ENCODE assay signal across 8 mouse cellular contexts in genomic region chr4:126203336-126203895, GRCm38 (mm10). TPM values are rescaled to one million over a fixed set of nuclear protein-coding genes. Genes with fewer than 3 reads are reported as not detected.
DNase-seq lines count a peak whose midpoint lies in the region; ATAC-seq lines count a peak whose summit lies in the region.

No protein-coding gene starts in this region.

- peak overlapping the region; percentile 51 to 69; a peak in 3 of 4 replicates for H3K4me3 ChIP-seq in heart, embryonic 14.5 days (ENCODE audit: control insufficient read depth in 1 of 2, insufficient read depth in 1 of 2, low read depth in 1 of 2, low read length in 2 of 2)
- peak overlapping the region; percentile 76; the same call in 1 of the 2 replicates for H3K4me3 ChIP-seq in hindbrain, embryonic 11.5 days (ENCODE audit: low read depth, low read length)
- peak overlapping the region; percentile 70 for H3K4me3 ChIP-seq in midbrain, embryonic 13.5 days (replicated peaks)

- peak overlapping the region; percentile 74 for H3K9ac ChIP-seq in heart, embryonic 14.5 days (ENCODE audit: low read length)
- peak overlapping the region; percentile 56 for H3K9ac ChIP-seq in hindbrain, embryonic 11.5 days (ENCODE audit: low read depth, low read length)
- peak overlapping the region; percentile 85 for H3K9ac ChIP-seq in midbrain, embryonic 13.5 days (replicated peaks)

- peak overlapping the region; percentile 71 for H3K4me2 ChIP-seq in heart, embryonic 14.5 days (ENCODE audit: low read length)
- H3K4me2 ChIP-seq in hindbrain, embryonic 11.5 days (replicated peaks; ENCODE audit: low read depth, low read length): peak overlapping the region; percentile 37
- peak overlapping the region; percentile 57 for H3K4me2 ChIP-seq in midbrain, embryonic 13.5 days (replicated peaks)

- H3K27me3 ChIP-seq in heart, embryonic 14.5 days (ENCODE audit: control insufficient read depth, insufficient read depth, low read length): no peaks in the 10 kb centered on the region
- H3K27me3 ChIP-seq in hindbrain, embryonic 11.5 days (ENCODE audit: control insufficient read depth, insufficient read depth, low read length): no peaks in the 10 kb centered on the region
- H3K27me3 ChIP-seq in midbrain, embryonic 13.5 days: no peaks in the 10 kb centered on the region

- peaks cover 9% of the 10 kb centered on the region; the same call in 1 of the 2 replicates for H3K36me3 ChIP-seq in heart, embryonic 14.5 days (ENCODE audit: control insufficient read depth, insufficient read depth, low read length)
- H3K36me3 ChIP-seq in hindbrain, embryonic 11.5 days (ENCODE audit: control insufficient read depth, insufficient read depth, low read length): no peaks in the 10 kb centered on the region
- H3K36me3 ChIP-seq in midbrain, embryonic 13.5 days: no peaks in the 10 kb centered on the region

- peak overlapping the region; percentile 96 to 98 for H3K27ac ChIP-seq in heart, embryonic 14.5 days (replicated peaks in 1 of 2; ENCODE audit: control insufficient read depth in 1 of 2, insufficient read depth in 1 of 2, low read depth in 2 of 2, low read length in 2 of 2)
- peak overlapping the region; percentile 68; the same call in 1 of the 2 replicates for H3K27ac ChIP-seq in hindbrain, embryonic 11.5 days (ENCODE audit: low read depth, low read length)
- H3K27ac ChIP-seq in midbrain, embryonic 13.5 days: peak overlapping the region; percentile 95

- 79% methylated on average over 10 of the region's 10 CpGs for WGBS in heart, embryonic 14.5 days
- WGBS in hindbrain, embryonic 11.5 days: 72% methylated on average over 10 of the region's 10 CpGs
- 76% methylated on average over 10 of the region's 10 CpGs for WGBS in midbrain, embryonic 13.5 days

- DNase-seq in heart, postnatal 4 days: no peak
- DNase-seq in MN1 (ENCODE audit: low spot score): peak; percentile 18
- DNase-seq in hindbrain, embryonic 11.5 days (ENCODE audit: low spot score): no peak
- no peak for DNase-seq in adrenal gland, adult (ENCODE audit: inconsistent age in 2 of 2, low spot score in 1 of 2)
- no peak for DNase-seq in layer of hippocampus, adult 11-12 months (ENCODE audit: low spot score)
- no peak for DNase-seq in left cerebral cortex, adult 11 months (ENCODE audit: low spot score)

- peaks cover 10 to 37% of the 10 kb centered on the region in 2 experiments for H3K4me1 ChIP-seq in heart, embryonic 14.5 days (ENCODE audit: control insufficient read depth in 2 of 2, insufficient read depth in 2 of 2, low read length in 2 of 2)
- H3K4me1 ChIP-seq in hindbrain, embryonic 11.5 days (replicated peaks; ENCODE audit: control insufficient read depth, insufficient read depth, low read length): no peaks in the 10 kb centered on the region; the same call in 1 of the 2 replicates
- H3K4me1 ChIP-seq in midbrain, embryonic 13.5 days (replicated peaks): peaks cover 32% of the 10 kb centered on the region

- ATAC-seq in heart, embryonic 14.5 days (ENCODE audit: insufficient number of reproducible peaks, insufficient read depth, low FRiP score, low read depth): no peak
- ATAC-seq in hindbrain, embryonic 11.5 days (ENCODE audit: low FRiP score): no peak
- ATAC-seq in midbrain, embryonic 13.5 days: no peak

- no peaks in the 10 kb centered on the region for H3K9me3 ChIP-seq in heart, embryonic 14.5 days (ENCODE audit: control insufficient read depth, low read length)
- H3K9me3 ChIP-seq in hindbrain, embryonic 11.5 days (ENCODE audit: control insufficient read depth, low read length): no peaks in the 10 kb centered on the region
- H3K9me3 ChIP-seq in midbrain, embryonic 13.5 days: no peaks in the 10 kb centered on the region

RNA-seq across cellular contexts. Expression of gene Thrap3, which starts 0.9 kb away (rescaled TPM):
- 132 and 148 TPM in 2 replicates for polyA plus RNA-seq in heart, embryonic 14.5 days (2014; fragmentation: Nextera tagmentation; extraction: Ambion mirVana)
- 100 to 1,000 TPM; 226 TPM for total RNA-seq in heart, postnatal 4 days (2021)
- 191 and 228 TPM in 2 replicates for polyA plus RNA-seq in hindbrain, embryonic 11.5 days (2014; fragmentation: Nextera tagmentation; extraction: Ambion mirVana)
- polyA plus RNA-seq in midbrain, embryonic 13.5 days (2015; fragmentation: Nextera tagmentation; extraction: Ambion mirVana): 174 and 180 TPM in 2 replicates

RNA-seq across cellular contexts. Expression of gene Sh3d21, which starts 40.1 kb away (rescaled TPM):
- 2.5 and 2.7 TPM in 2 replicates for polyA plus RNA-seq in heart, embryonic 14.5 days (2014; fragmentation: Nextera tagmentation; extraction: Ambion mirVana)
- total RNA-seq in heart, postnatal 4 days (2021): 1 to 10 TPM; 1.6 to 1.8 TPM
- 2.0 and 2.7 TPM in 2 replicates for polyA plus RNA-seq in hindbrain, embryonic 11.5 days (2014; fragmentation: Nextera tagmentation; extraction: Ambion mirVana)
- polyA plus RNA-seq in midbrain, embryonic 13.5 days (2015; fragmentation: Nextera tagmentation; extraction: Ambion mirVana): 0.55 and 1.0 TPM in 2 replicates

RNA-seq across cellular contexts. Expression of gene Map7d1, which starts 52.7 kb away (rescaled TPM):
- polyA plus RNA-seq in heart, embryonic 14.5 days (2014; fragmentation: Nextera tagmentation; extraction: Ambion mirVana): 41.8 and 46.8 TPM in 2 replicates
- total RNA-seq in heart, postnatal 4 days (2021): 100 to 1,000 TPM; 182 to 197 TPM
- 54.6 and 65.5 TPM in 2 replicates for polyA plus RNA-seq in hindbrain, embryonic 11.5 days (2014; fragmentation: Nextera tagmentation; extraction: Ambion mirVana)
- 64.1 and 89.5 TPM in 2 replicates for polyA plus RNA-seq in midbrain, embryonic 13.5 days (2015; fragmentation: Nextera tagmentation; extraction: Ambion mirVana)

RNA-seq across cellular contexts. Expression of gene Eva1b, which starts 55.9 kb away (rescaled TPM):
- 31.8 and 33.9 TPM in 2 replicates for polyA plus RNA-seq in heart, embryonic 14.5 days (2014; fragmentation: Nextera tagmentation; extraction: Ambion mirVana)
- total RNA-seq in heart, postnatal 4 days (2021): 10 to 100 TPM; 27.3 to 29.3 TPM
- 33.1 and 36.0 TPM in 2 replicates for polyA plus RNA-seq in hindbrain, embryonic 11.5 days (2014; fragmentation: Nextera tagmentation; extraction: Ambion mirVana)
- polyA plus RNA-seq in midbrain, embryonic 13.5 days (2015; fragmentation: Nextera tagmentation; extraction: Ambion mirVana): 10.3 and 12.9 TPM in 2 replicates

RNA-seq across cellular contexts. Expression of gene Trappc3, which starts 58.7 kb away (rescaled TPM):
- 17.8 and 30.5 TPM in 2 replicates for polyA plus RNA-seq in heart, embryonic 14.5 days (2014; fragmentation: Nextera tagmentation; extraction: Ambion mirVana)
- 10 to 100 TPM; 50.7 to 54.3 TPM for total RNA-seq in heart, postnatal 4 days (2021)
- polyA plus RNA-seq in hindbrain, embryonic 11.5 days (2014; fragmentation: Nextera tagmentation; extraction: Ambion mirVana): 17.8 and 39.1 TPM in 2 replicates
- 149 and 154 TPM in 2 replicates for polyA plus RNA-seq in midbrain, embryonic 13.5 days (2015; fragmentation: Nextera tagmentation; extraction: Ambion mirVana)
